Comparison of ENCODE assay signal across 9 mouse cellular contexts in the genomic region with DNA sequence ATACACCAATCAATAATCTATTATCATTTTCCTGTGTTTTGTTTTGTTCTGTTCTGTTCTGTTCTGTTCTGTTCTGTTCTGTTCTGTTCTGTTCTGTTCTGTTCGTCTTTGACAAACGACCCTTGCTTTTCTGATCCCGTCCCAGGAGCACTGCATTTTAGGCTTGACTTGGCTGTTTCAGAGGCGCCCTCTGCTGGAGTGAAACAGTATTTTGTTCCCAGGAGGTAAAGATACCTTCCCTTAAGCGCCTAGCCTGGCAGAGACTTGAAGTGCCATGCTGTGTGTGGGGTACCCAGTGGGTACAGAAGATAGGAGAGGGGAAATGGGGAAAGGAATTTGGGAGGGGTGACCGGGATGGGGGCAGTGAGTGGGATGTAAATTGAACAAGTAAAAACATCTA. TPM values are rescaled to one million over a fixed set of nuclear protein-coding genes. Genes with fewer than 3 reads are reported as not detected.
A peak's percentile ranks its signal among the peaks of the same experiment; 100 is the strongest.
DNase-seq lines count a peak whose midpoint lies in the region; ATAC-seq and TF ChIP-seq lines count a peak whose summit lies in the region.
"Had no signal": no experiment of that assay in that cellular context is flagged by ENCODE, and none has a peak within 500 bp of the region (broad histone marks: within the 10 kb centered on the region; RNA-seq: fewer than 3 reads in every experiment).

No protein-coding gene starts in this region.

- H3K4me1 ChIP-seq in liver, embryonic 14.5 days (replicated peaks; ENCODE audit: control insufficient read depth in 2 of 2, insufficient read depth in 2 of 2, low read length in 1 of 2): 0 out of 4 replicates have a peak, but pooled peaks cover 0 to 4% of the 10 kb centered on the region in 2 experiments

- TF ChIP-seq EP300 in liver, embryonic 14.5 days (IDR thresholded peaks at IDR 0.05; ENCODE audit: low read depth): no peak

- intact Hi-C loops in left cerebral cortex, postnatal 25 days (cut with DNase I): loop anchor here (2.0 kb wide), 1 partner anchor 92 kb away; no protein-coding TSS in a partner anchor

- H3K9ac ChIP-seq in liver, embryonic 14.5 days (replicated peaks): no peak overlapping the region

- H3K4me2 ChIP-seq in liver, embryonic 14.5 days (ENCODE audit: low read depth): no peak overlapping the region

- no peaks in the 10 kb centered on the region for H3K9me3 ChIP-seq in liver, embryonic 14.5 days (ENCODE audit: control insufficient read depth, low read length)

- no peak overlapping the region for H3K4me3 ChIP-seq in liver, embryonic 14.5 days (ENCODE audit: insufficient read depth in 1 of 2, low read depth in 2 of 2, low read length in 2 of 2)

- H3K36me3 ChIP-seq in liver, embryonic 14.5 days (replicated peaks; ENCODE audit: control insufficient read depth, insufficient read depth, low read depth): no peaks in the 10 kb centered on the region

- H3K27ac ChIP-seq in liver, embryonic 14.5 days: no peak overlapping the region

- peak; percentile 81 for TF ChIP-seq CTCF in liver, embryonic 14.5 days (IDR thresholded peaks at IDR 0.05; ENCODE audit: low read depth)

- peak; percentile 28 to 40 for DNase-seq in cerebellum, postnatal 36 days
- DNase-seq in cerebellum, adult 8-10 months: no peak
- peak; percentile 20 to 25 for DNase-seq in left cerebral cortex, postnatal 25 days (ENCODE audit: low spot score in 2 of 2)
- DNase-seq in left cerebral cortex, adult 11 months (ENCODE audit: low spot score): no peak
- peak; percentile 37 to 53 for DNase-seq in adrenal gland, adult 18-20 months (ENCODE audit: low spot score in 2 of 2)
- peak; percentile 50 to 61 (median 54) for DNase-seq in liver, embryonic 14.5 days (ENCODE audit: low read depth in 3 of 3, low spot score in 3 of 3)
- peak; percentile 31 to 52 for DNase-seq in spleen, postnatal 36 days (ENCODE audit: low spot score in 2 of 2)

- ATAC-seq in granulocyte monocyte progenitor cell, adult 5-6 weeks (replicated peaks; ENCODE audit: poor library complexity, severe bottlenecking): peak; percentile 55; the same call in 1 of the 2 replicates
- peak; percentile 37; the same call in 1 of the 2 replicates for ATAC-seq in liver, embryonic 14.5 days (ENCODE audit: insufficient read depth)

- 24% methylated on average over 6 of the region's 6 CpGs for WGBS in liver, embryonic 14.5 days (ENCODE audit: insufficient replicate concordance)

- no peaks in the 10 kb centered on the region for H3K27me3 ChIP-seq in liver, embryonic 14.5 days (ENCODE audit: control insufficient read depth, insufficient read depth, low read length)

RNA-seq across cellular contexts. Expression of a gene that starts 21.5 kb away (rescaled TPM):
- 1 to 10 TPM; 5.9 to 7.1 TPM for total RNA-seq in left cerebral cortex, postnatal 25 days (2021)
- total RNA-seq in adrenal gland, adult 18-20 months (2021): 1 to 10 TPM; 3.9 to 5.6 TPM
- total RNA-seq in granulocyte monocyte progenitor cell, adult 5-6 weeks (2014; fragmentation: Nextera tagmentation): not detected in 2 replicates
- not detected in 2 replicates for total RNA-seq in granulocyte monocyte progenitor cell, adult 5-6 weeks (2017)
- 0.02 and 0.08 TPM in 2 replicates for polyA plus RNA-seq in liver, embryonic 14.5 days (2012; rRNA removed)
- 0.13 and 0.20 TPM in 2 replicates for polyA plus RNA-seq in liver, embryonic 14.5 days (2014; fragmentation: Nextera tagmentation; extraction: Ambion mirVana)

RNA-seq across cellular contexts. Expression of a gene that starts 35.5 kb away (rescaled TPM):
- not detected for total RNA-seq in left cerebral cortex, postnatal 25 days (2021)
- not detected for total RNA-seq in adrenal gland, adult 18-20 months (2021)
- total RNA-seq in granulocyte monocyte progenitor cell, adult 5-6 weeks (2014; fragmentation: Nextera tagmentation): not detected in 2 replicates
- not detected in 2 replicates for total RNA-seq in granulocyte monocyte progenitor cell, adult 5-6 weeks (2017)
- 0.41 and 1.5 TPM in 2 replicates for polyA plus RNA-seq in liver, embryonic 14.5 days (2012; rRNA removed)
- polyA plus RNA-seq in liver, embryonic 14.5 days (2014; fragmentation: Nextera tagmentation; extraction: Ambion mirVana): 4.4 and 5.3 TPM in 2 replicates
- total RNA-seq: hematopoietic stem cell, adult 5-6 weeks had no signal

RNA-seq across cellular contexts. Expression of a gene that starts 51.4 kb away (rescaled TPM):
- total RNA-seq in left cerebral cortex, postnatal 25 days (2021): 10 to 100 TPM; 13.4 to 14.3 TPM
- total RNA-seq in adrenal gland, adult 18-20 months (2021): 1 to 10 TPM; 2.1 TPM
- total RNA-seq in granulocyte monocyte progenitor cell, adult 5-6 weeks (2014; fragmentation: Nextera tagmentation): 14.0 and 16.1 TPM in 2 replicates
- 6.3 and 6.5 TPM in 2 replicates for total RNA-seq in granulocyte monocyte progenitor cell, adult 5-6 weeks (2017)
- 16.9 and 18.2 TPM in 2 replicates for polyA plus RNA-seq in liver, embryonic 14.5 days (2012; rRNA removed)
- 21.6 and 23.5 TPM in 2 replicates for polyA plus RNA-seq in liver, embryonic 14.5 days (2014; fragmentation: Nextera tagmentation; extraction: Ambion mirVana)

Comparison
In these comparisons a context has a peak if more than half of its experiments do, and no peak if none do; other contexts are left out.
1. DNase-seq: peak in cerebellum, postnatal 36 days (2 of 2), left cerebral cortex, postnatal 25 days (2 of 2), adrenal gland, adult 18-20 months (2 of 2), liver, embryonic 14.5 days (3 of 3) and spleen, postnatal 36 days (2 of 2); none in cerebellum, adult 8-10 months (single experiment) and left cerebral cortex, adult 11 months (single experiment).
2. RNA of a gene that starts 21.5 kb away (total RNA-seq): 5.9 to 7.1 TPM in left cerebral cortex, postnatal 25 days and 3.9 to 5.6 TPM in adrenal gland, adult 18-20 months; not detected in granulocyte monocyte progenitor cell, adult 5-6 weeks; every median in the first group is over 4 times any median in the second.